Mouse (Mus musculus) left cerebral cortex, postnatal 10 days (tissue): ENCODE data around the gene Trap1. TPM values are rescaled to one million over a fixed set of nuclear protein-coding genes. Genes with fewer than 3 reads are reported as not detected.

Experiments used
- DNase-seq, 2 experiments: peaks; one replicate each; pipeline ENCODE4 v3.0.0; 2021 to 2022; ENCODE audit warnings: low spot score in 2 of 2, mixed read lengths in 1 of 2; ENCODE audit errors: extremely low spot score in 1 of 2
- intact Hi-C: fragments of 180-260 bp; cut with DNase I; formaldehyde crosslinking; loops from one replicate; pipeline ENCODE4 v1.15.1; 2025
- microRNA-seq: library from miRNA; unstranded; fragments of <30 nt; microRNA quantifications from one replicate; pipeline ENCODE4 v1.2.0, GENCODE M21; 2022
- total RNA-seq, 2 experiments: library from RNA; stranded (reverse); gene quantifications; 2 replicates each; pipeline ENCODE4 v1.2.3; 2021

Gene Trap1
- total RNA-seq, 2 experiments from 2014 or later: 66.8 to 68.2 TPM

GRCm38 (mm10) chr16:4003489-4004398, 73.9 kb downstream of the Trap1 start, which contains the start of gene Slx4:
Gene Slx4 (minus strand): TSS chr16:4003770.
- intact Hi-C loops: no loop called here

More at GRCm38 (mm10) chr16:4003489-4004398, 73.9 kb downstream of the Trap1 start, which contains the start of gene Slx4:
- DNase-seq: peak; percentile 96

Small RNAs within 50 kb of the gene (microRNA-seq; reads per million reads assigned to microRNA genes)
- gene Gm23413: not detected

Other genes starting within 250 kb of the Trap1 start
- not detected for gene Olfr15, start 246.9 kb downstream of the Trap1 start, total RNA-seq
- 1 to 10 TPM; 4.7 TPM for gene Zfp174, start 230.6 kb downstream of the Trap1 start, total RNA-seq
- 100 to 1,000 TPM; 128 to 141 TPM for gene Naa60, start 205.5 kb downstream of the Trap1 start, total RNA-seq
- gene Zfp597, start 193.3 kb downstream of the Trap1 start, total RNA-seq: 10 to 100 TPM; 31.7 to 32.6 TPM
- gene Gm20695, start 193.2 kb downstream of the Trap1 start, total RNA-seq: under 1 TPM in 1 of 2 experiments, not detected in 1; 0.60 TPM
- 1 to 10 TPM; 5.7 to 8.0 TPM for gene 1700037C18Rik, start 169.1 kb downstream of the Trap1 start, total RNA-seq
- gene Cluap1, start 169.0 kb downstream of the Trap1 start, total RNA-seq: 10 to 100 TPM; 35.1 to 35.9 TPM
- gene Nlrc3, start 101.2 kb downstream of the Trap1 start, total RNA-seq: 1 to 10 TPM; 1.7 to 1.9 TPM
- gene Slx4, start 74.1 kb downstream of the Trap1 start, total RNA-seq: 10 to 100 TPM; 60.9 to 61.7 TPM
- not detected for gene Dnase1, start 40.9 kb downstream of the Trap1 start, total RNA-seq
- 10 to 100 TPM; 79.1 to 80.5 TPM for gene Crebbp, start 136.2 kb upstream of the Trap1 start, total RNA-seq